Mouse (Mus musculus): ENCODE measurements around the gene Abca5.

DNA sequence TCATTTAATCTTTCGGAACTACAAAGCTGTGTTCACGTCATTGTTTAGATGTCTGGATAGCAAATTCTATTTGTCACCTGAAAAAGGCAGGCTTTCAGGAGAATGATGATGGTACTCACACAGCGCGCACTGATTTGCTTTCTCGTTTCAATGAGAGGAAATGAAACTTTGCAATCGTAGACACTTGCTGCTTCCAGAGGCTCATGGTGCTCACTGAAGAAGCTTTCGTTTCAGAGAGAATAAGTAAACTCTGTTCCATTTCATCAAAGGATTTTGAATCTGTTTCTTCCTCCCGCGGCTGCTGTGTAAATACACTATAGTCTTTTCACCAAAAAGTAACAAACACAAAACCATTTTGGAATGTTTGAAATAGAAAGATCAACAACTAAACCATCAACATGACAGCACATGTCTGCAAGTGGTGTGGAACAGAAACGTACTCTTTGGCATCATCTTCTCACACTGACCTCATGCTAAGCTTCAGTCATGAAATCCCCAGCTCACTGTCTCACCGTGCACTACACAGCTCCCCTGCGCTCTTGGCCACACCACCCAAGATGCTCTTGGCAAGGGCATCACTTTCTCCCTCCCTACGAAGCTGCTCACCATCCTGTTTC is 39.5 kb downstream of the Abca5 start:
- TF ChIP-seq CTCF (IDR thresholded peaks at IDR 0.05; ENCODE audit: borderline replicate concordance, insufficient read depth, low read depth, low read length) (no peak), POLR2A (IDR thresholded peaks at IDR 0.05; ENCODE audit: borderline replicate concordance, insufficient read depth, low read length) (no peak)

All from cerebellum, adult 2 months (tissue).